Mouse (Mus musculus) lung, embryonic 14.5 days (tissue): ENCODE results near the gene Dock6. TPM values are rescaled to one million over a fixed set of nuclear protein-coding genes. Genes with fewer than 3 reads are reported as not detected.
A peak's percentile ranks its signal among the peaks of the same experiment; 100 is the strongest.
"Not testable (repeated sequence)": the region's sequence is repeated elsewhere in the genome, so short reads cannot be mapped to it uniquely, and the experiment has no call there.

Source experiments
- ATAC-seq: fragments of 200-750 bp; cut with Nextera tagmentation; 2 replicates; pipeline ENCODE4 v1.8.0; 2017; ENCODE audit warnings: mild to moderate bottlenecking, moderate TSS enrichment, moderate library complexity; ENCODE audit not compliant: insufficient read depth
- DNase-seq: peaks from one replicate; pipeline ENCODE4 v3.0.0-alpha.2; 2015
- H3K27ac ChIP-seq: fragments of 300-500 bp; sonication (generic); 2 replicates; pipeline ENCODE4 v1.5.1; 2014; ENCODE audit warnings: low read depth, mild to moderate bottlenecking, moderate library complexity
- H3K27me3 ChIP-seq: fragments of 300-500 bp; sonication (generic); 2 replicates; pipeline ENCODE4 v1.6.1; 2014; ENCODE audit warnings: low read length, control low read depth; ENCODE audit not compliant: insufficient read depth
- H3K36me3 ChIP-seq: fragments of 300-500 bp; sonication (generic); 2 replicates; pipeline ENCODE4 v1.6.1; 2014; ENCODE audit warnings: control low read depth; ENCODE audit not compliant: insufficient read depth
- H3K4me1 ChIP-seq: fragments of 300-500 bp; sonication (generic); 2 replicates; pipeline ENCODE4 v1.6.1; 2014; ENCODE audit warnings: antibody characterized with exemption, control low read depth; ENCODE audit not compliant: insufficient read depth
- H3K4me2 ChIP-seq: fragments of 300-500 bp; sonication (generic); 2 replicates; pipeline ENCODE4 v1.6.1; 2014; ENCODE audit warnings: mild to moderate bottlenecking
- H3K4me3 ChIP-seq: fragments of 300-500 bp; sonication (generic); 2 replicates; pipeline ENCODE4 v1.5.1; 2014; ENCODE audit warnings: low read depth, low read length
- H3K9ac ChIP-seq: fragments of 300-500 bp; sonication (generic); 2 replicates; pipeline ENCODE4 v1.6.1; 2014
- H3K9me3 ChIP-seq: fragments of 300-500 bp; sonication (generic); 2 replicates; pipeline ENCODE4 v1.6.1; 2016; ENCODE audit warnings: low read depth, low read length, control low read depth
- CTCF ChIP-seq: IDR thresholded peaks from 2 replicates; pipeline ENCODE4 v1.5.1; 2016; ENCODE audit warnings: antibody characterized with exemption, low read depth
- WGBS: fragments of 180-500 bp; shearing (Covaris S2); extraction: QIAGEN DNeasy Blood & Tissue Kit; methylation state at CpG from one replicate; pipeline ENCODE4 v1.1.7; 2014; 5-methylcytosine and 5-hydroxymethylcytosine counted together
- polyA plus RNA-seq: library from polyadenylated mRNA; unstranded; fragments of >200 nt; fragmentation: Nextera tagmentation; extraction: Ambion mirVana; gene quantifications from 2 replicates; pipeline ENCODE4 v1.2.1, GENCODE M21; 2014

Dock6 gene
- polyA plus RNA-seq, 1 experiment from 2014 or later: 60.9 TPM

DNA sequence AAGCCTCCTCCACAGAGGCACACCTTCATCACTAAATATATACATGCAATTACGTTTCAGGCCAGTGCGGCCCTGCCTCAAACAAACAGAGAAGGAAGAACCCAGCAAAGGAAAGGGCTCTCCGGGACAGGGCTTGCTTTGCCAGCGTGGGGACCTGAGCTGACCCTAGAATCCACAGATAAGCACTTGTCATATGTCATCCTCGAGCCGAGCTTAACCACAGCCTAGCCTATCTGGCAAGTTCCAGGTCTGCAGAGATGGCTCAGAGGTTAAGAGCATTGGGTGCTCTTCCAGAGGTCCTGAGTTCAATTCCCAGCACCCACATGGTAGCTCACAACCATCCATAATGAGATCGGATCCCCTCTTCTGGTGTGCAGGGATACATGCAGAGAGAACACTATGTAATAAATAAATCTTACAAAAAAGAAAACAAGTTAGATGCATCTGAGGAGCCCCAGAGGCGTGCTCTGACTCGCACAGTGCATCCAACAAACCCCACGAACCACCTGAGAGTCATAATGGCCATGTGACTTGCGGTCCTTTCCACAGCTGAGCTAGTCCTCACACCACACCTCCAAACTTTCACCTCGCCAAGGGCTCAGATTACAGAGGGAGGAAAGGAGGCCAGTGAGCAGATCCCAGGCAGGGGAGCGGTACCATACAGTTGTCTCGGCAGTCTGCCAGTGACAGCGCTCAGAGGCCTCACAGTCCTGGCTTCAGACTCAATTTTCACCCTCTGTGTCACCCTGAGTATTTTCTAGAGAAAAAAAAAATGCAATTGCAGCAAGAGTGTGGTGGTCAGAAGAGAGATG is 70.6 kb downstream of the Dock6 start:
- Histone ChIP-seq H3K27me3 (no peaks in the 10 kb centered on the region), H3K4me1 (no peaks in the 10 kb centered on the region; the same call in 1 of the 2 replicates), H3K9ac (no peak overlapping the region), H3K9me3 (no peaks in the 10 kb centered on the region), H3K4me3 (no peak overlapping the region), H3K27ac (no peak overlapping the region), H3K4me2 (no peak overlapping the region), H3K36me3 (peaks cover 85% of the 10 kb centered on the region)
- ATAC-seq (peak; percentile 60; the same call in 1 of the 2 replicates), DNase-seq (peak; percentile 59)
- no peak for TF ChIP-seq CTCF
- 58% methylated on average over 15 of the region's 15 CpGs for WGBS

DNA sequence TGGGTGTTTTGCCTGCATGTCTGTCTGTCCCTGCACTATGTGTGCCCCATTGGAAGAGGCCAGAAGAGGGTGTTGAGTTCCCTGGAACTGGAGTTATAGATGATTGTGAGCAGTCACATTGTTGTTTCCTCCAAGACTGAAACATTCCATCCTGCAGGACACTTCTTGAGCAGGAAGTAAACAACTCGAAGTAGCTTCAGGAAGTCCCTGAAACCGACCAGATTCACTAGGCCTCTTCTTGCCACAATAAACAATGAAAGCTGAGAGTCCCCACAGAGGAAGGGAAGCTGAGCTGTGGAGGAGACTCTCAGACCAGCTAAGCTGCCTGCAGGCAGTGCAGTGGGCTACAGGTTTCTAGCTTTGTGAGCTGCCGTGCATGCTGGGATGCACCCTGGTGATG is 74.7 kb downstream of the Dock6 start:
- peaks cover 88% of the 10 kb centered on the region for H3K36me3 ChIP-seq
- DNase-seq: no peak
- no peaks in the 10 kb centered on the region; the same call in 1 of the 2 replicates for H3K4me1 ChIP-seq

DNA sequence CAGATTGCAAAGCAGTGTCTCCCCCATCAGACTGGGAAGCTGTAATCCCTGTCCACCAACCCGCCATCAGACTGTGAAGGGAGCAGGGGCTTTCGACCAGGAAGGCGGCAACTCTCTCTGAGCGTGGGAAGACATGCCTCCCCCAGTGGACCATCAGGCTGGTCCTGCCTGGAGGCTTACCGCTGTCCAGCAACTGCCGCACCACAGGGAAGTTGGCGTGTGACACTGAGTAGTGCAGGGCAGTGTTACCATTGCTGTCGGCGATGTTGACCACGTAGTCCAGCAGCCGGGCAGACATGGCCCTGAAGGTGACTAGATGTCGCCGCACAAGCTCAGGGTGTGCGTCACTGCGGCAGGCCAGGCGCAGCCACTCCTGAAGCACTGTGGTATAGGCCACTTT is 78.1 kb downstream of the Dock6 start:
- no peak overlapping the region for H3K27ac ChIP-seq
- 0 out of 2 replicates have a peak, but pooled peaks cover 1% of the 10 kb centered on the region for H3K4me1 ChIP-seq
- no peaks in the 10 kb centered on the region for H3K27me3 ChIP-seq
- no peak overlapping the region for H3K4me2 ChIP-seq
- no peaks in the 10 kb centered on the region for H3K9me3 ChIP-seq
- 91% methylated on average over 16 of the region's 16 CpGs for WGBS
- no peak for TF ChIP-seq CTCF
- peaks cover 87% of the 10 kb centered on the region for H3K36me3 ChIP-seq
- DNase-seq: no peak
- no peak overlapping the region for H3K4me3 ChIP-seq
- ATAC-seq: no peak
- no peak overlapping the region for H3K9ac ChIP-seq

More for the DNA sequence above, 74.7 kb downstream of the Dock6 start:
- H3K4me2 ChIP-seq: no peak overlapping the region
- no peak overlapping the region for H3K9ac ChIP-seq
- WGBS: 76% methylated on average over 3 of the region's 3 CpGs
- H3K27ac ChIP-seq: no peak overlapping the region
- H3K27me3 ChIP-seq: no peaks in the 10 kb centered on the region
- ATAC-seq: no peak
- TF ChIP-seq CTCF: no peak
- H3K4me3 ChIP-seq: no peak overlapping the region
- no peaks in the 10 kb centered on the region for H3K9me3 ChIP-seq

DNA sequence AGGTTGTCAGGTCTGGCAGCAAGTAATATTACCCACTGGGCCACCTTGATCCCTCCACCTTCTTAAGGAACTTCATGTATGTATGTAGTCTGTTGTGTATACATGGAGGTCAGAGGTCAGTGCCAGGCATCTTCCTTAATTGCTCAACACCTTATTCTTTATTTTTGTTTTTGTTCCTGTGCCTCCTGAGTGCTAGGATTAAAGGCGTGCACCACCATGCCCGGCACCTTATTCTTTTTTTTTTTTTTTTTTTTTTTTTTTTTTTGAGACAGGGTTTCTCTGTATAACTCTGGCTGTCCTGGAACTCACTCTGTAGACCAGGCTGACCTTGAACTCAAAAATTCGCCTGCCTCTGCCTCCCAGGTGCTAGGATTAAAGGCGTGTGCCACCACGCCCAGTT is 79.0 kb downstream of the Dock6 start:
- not testable (repeated sequence) for H3K4me3 ChIP-seq
- 74% methylated on average over 5 of the region's 5 CpGs for WGBS

DNA sequence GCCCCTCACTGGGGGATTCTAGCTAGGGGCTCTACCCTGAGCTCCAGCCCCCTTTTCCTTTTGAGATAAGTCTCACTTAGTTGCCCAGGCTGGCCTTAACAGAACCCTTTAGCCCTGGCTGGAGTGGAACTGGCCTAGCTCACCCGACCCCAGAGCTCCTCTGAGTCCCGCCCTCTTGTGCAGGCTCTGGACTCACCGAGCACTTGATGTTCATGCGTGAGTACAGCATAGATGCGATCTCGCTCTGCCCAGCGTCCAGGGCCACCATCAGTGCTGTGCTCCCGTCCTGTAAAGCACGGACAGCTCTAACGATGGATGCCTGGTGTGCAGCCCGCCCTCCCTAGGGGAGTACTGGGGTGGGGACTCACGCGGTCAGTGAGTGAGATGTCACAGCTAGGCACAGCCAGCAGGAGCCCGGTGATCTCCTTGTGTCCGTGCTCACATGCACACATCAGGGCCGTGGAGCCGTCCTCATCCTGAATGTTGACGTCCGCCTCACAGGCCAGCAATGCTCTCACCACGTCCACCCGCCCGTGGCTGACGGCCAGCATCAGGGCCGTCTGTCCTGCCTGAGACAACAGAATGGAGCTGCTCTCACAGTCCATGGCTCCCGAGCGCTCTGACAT is 82.8 kb downstream of the Dock6 start:
- Histone ChIP-seq H3K9me3 (no peaks in the 10 kb centered on the region), H3K36me3 (peaks cover 62% of the 10 kb centered on the region), H3K27ac (peak overlapping the region; percentile 86), H3K4me2 (no peak overlapping the region; the same call in 1 of the 2 replicates), H3K9ac (no peak overlapping the region), H3K4me3 (no peak overlapping the region), H3K27me3 (no peaks in the 10 kb centered on the region), H3K4me1 (0 out of 2 replicates have a peak, but pooled peaks cover 3% of the 10 kb centered on the region)
- peak; percentile 61 for DNase-seq
- TF ChIP-seq CTCF: no peak
- WGBS: 52% methylated on average over 26 of the region's 26 CpGs
- ATAC-seq: peak; percentile 26

More for the DNA sequence above, 79.0 kb downstream of the Dock6 start:
- H3K4me2 ChIP-seq, H3K4me1 ChIP-seq, H3K27ac ChIP-seq, H3K9me3 ChIP-seq, H3K9ac ChIP-seq, H3K27me3 ChIP-seq, DNase-seq, ATAC-seq: not testable (repeated sequence)
- peaks cover 79% of the 10 kb centered on the region for H3K36me3 ChIP-seq

DNA sequence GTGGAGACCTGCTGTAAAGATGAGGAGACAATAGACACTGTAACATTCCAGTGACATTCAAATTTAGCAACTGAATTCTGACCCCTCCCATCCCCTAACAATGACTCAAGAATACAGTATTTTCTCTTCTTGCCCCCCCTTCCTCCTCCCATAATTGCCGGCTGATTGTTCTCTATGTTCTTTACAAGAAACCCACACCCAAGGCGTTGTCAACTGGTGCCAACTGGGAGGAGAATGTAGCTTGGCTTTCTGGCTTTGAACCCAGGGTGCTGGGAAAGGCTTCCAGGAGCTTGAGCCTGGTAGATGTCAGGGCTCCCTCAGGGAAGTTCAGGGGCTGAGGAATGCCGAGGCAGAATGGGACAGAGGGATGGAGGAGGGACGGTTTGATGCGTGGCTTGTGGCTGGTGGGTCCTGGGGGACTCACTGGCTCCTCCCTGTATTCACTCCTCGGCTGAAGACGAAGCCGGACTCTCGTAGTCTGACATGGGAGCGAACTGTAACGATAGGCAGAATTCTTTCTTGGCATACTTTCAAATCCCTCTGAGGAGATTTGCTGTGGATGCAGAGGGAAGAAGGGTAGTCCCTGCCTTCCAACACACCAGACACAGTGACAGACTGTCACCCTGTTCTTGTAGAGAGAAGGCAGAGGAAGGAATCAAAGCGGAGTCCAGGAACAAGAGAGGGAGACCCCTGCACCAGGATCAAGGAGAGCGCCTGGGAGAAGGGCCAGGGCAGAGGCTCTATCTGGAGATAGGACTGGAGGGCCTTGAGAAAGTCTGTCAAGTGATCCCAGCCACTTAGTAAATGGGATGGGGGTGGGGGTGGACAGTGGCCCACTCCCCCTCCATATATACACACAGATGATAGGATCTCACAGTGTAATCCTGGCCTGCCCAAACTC is 83.7 kb downstream of the Dock6 start:
- Histone ChIP-seq H3K27me3 (no peaks in the 10 kb centered on the region), H3K9me3 (no peaks in the 10 kb centered on the region), H3K4me2 (0 out of 2 replicates have a peak overlapping the region, but pooled peaks have one; percentile 3), H3K9ac (peak overlapping the region; percentile 1; the same call in 1 of the 2 replicates), H3K27ac (peak overlapping the region; percentile 86), H3K4me1 (0 out of 2 replicates have a peak, but pooled peaks cover 3% of the 10 kb centered on the region), H3K36me3 (peaks cover 53% of the 10 kb centered on the region), H3K4me3 (no peak overlapping the region)
- DNase-seq: peak; percentile 83
- 31% methylated on average over 13 of the region's 13 CpGs for WGBS
- ATAC-seq: peak; percentile 59
- no peak for TF ChIP-seq CTCF
